Mouse (Mus musculus) hindbrain, embryonic 12.5 days (tissue): Measurements from ENCODE around the gene Zbtb1. TPM values are rescaled to one million over a fixed set of nuclear protein-coding genes. Genes with fewer than 3 reads are reported as not detected.

Source experiments
- ATAC-seq: fragments of 200-750 bp; cut with Nextera tagmentation; 2 replicates; pipeline ENCODE4 v1.8.0; 2017; ENCODE audit warnings: moderate TSS enrichment; ENCODE audit not compliant: low FRiP score
- H3K27ac ChIP-seq: fragments of 300-500 bp; sonication (generic); 2 replicates; pipeline ENCODE4 v1.5.1; 2016; ENCODE audit warnings: mild to moderate bottlenecking
- H3K27me3 ChIP-seq: fragments of 300-500 bp; sonication (generic); 2 replicates; pipeline ENCODE4 v1.6.1; 2016; ENCODE audit warnings: mild to moderate bottlenecking
- H3K36me3 ChIP-seq: fragments of 300-500 bp; sonication (generic); 2 replicates; pipeline ENCODE4 v1.6.1; 2016; ENCODE audit warnings: mild to moderate bottlenecking
- H3K4me1 ChIP-seq: fragments of 300-500 bp; sonication (generic); 2 replicates; pipeline ENCODE4 v1.6.1; 2016
- H3K4me2 ChIP-seq: fragments of 300-500 bp; sonication (generic); replicated peaks from 2 replicates; pipeline ENCODE4 v1.6.1; 2016; ENCODE audit warnings: mild to moderate bottlenecking
- H3K4me3 ChIP-seq: fragments of 300-500 bp; sonication (generic); 2 replicates; pipeline ENCODE4 v1.5.1; 2016; ENCODE audit warnings: mild to moderate bottlenecking
- H3K9ac ChIP-seq: fragments of 300-500 bp; sonication (generic); 2 replicates; pipeline ENCODE4 v1.6.1; 2016; ENCODE audit warnings: mild to moderate bottlenecking, moderate library complexity
- H3K9me3 ChIP-seq: fragments of 300-500 bp; sonication (generic); replicated peaks from 2 replicates; pipeline ENCODE4 v1.6.1; 2016; ENCODE audit warnings: mild to moderate bottlenecking
- WGBS: fragments of 180-500 bp; shearing (Covaris S2); methylation state at CpG from one replicate; pipeline ENCODE4 v1.1.7; 2016; 5-methylcytosine and 5-hydroxymethylcytosine counted together
- polyA plus RNA-seq: library from polyadenylated mRNA; unstranded; fragments of >200 nt; fragmentation: Nextera tagmentation; extraction: Ambion mirVana; gene quantifications from 2 replicates; pipeline ENCODE4 v1.2.1, GENCODE M21; 2016

Zbtb1 gene
- polyA plus RNA-seq, 1 experiment from 2014 or later, result 8.6 TPM

DNA sequence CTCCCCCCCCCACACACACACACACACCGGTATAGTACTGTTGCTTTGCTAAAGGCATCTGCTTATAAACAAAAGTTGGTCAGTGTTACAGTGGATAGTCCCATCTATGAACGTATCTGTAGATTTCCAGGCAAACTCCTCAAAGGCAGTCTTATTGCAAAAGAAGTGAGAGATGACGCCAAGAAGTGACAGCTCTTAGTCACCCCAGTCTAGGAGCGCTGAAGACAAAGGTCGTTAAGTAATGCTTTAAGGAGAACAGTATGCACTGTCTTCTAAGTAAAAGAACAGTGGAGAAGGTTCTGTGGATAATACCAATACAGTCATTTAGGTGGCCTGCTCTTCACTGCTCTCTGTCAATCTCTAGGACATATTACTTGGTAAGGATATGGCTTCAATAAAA is 22.9 kb downstream of the Zbtb1 start:
- no peaks in the 10 kb centered on the region for H3K4me1 ChIP-seq
- H3K27ac ChIP-seq, result no peak overlapping the region
- H3K9ac ChIP-seq, result no peak overlapping the region
- H3K4me2 ChIP-seq, result no peak overlapping the region
- ATAC-seq, result no peak
- no peaks in the 10 kb centered on the region for H3K9me3 ChIP-seq
- no peaks in the 10 kb centered on the region for H3K36me3 ChIP-seq
- no peak overlapping the region for H3K4me3 ChIP-seq
- H3K27me3 ChIP-seq, result no peaks in the 10 kb centered on the region
- 86% methylated on average over 5 of the region's 5 CpGs for WGBS

DNA sequence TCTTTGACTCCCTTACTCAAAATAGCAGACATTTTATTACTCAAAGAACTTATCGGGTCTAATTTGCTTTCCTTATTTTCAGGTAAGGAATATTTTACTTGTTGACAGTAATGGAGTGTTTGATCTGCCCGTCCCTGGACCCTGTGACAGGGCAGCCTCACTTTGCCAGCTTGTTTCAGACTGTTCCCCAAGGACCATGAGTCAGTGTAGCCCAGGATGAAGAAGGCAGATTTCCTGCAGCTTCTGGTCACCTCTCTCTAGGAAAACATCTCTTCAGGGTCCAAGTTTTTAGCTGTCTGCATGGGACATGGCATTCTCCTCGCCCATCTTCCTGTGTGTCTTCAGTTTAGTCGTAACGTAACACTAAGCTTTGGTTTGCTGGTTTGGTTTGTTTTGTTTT is 27.2 kb downstream of the Zbtb1 start:
- WGBS, result 84% methylated on average over 5 of the region's 5 CpGs
- Histone ChIP-seq H3K27ac (no peak overlapping the region), H3K9ac (no peak overlapping the region), H3K36me3 (no peaks in the 10 kb centered on the region), H3K9me3 (no peaks in the 10 kb centered on the region), H3K4me2 (no peak overlapping the region), H3K4me3 (no peak overlapping the region), H3K4me1 (no peaks in the 10 kb centered on the region), H3K27me3 (peaks cover 9% of the 10 kb centered on the region)
- no peak for ATAC-seq

DNA sequence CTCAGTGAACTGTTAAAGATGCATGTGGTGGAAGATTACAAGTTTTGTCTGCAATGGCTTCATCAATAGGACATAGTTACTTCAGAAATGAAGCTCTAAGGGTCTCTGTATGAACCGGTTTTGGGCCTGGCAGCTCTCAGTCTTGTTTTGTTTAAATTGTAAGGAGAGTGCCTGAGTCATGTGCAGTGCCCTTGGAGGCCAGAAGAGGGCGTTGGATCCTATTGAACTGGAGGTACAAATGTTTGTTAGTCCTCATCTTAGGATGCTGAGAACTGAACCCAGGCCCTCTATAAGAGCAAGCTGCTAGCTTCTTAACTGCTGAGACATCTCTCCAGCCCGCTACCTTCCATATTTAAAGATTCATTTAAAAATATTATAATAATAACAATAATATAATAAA is 31.6 kb downstream of the Zbtb1 start:
- Histone ChIP-seq H3K4me3 (no peak overlapping the region), H3K4me1 (peaks cover 20% of the 10 kb centered on the region), H3K4me2 (no peak overlapping the region), H3K9ac (no peak overlapping the region), H3K9me3 (no peaks in the 10 kb centered on the region), H3K36me3 (no peaks in the 10 kb centered on the region), H3K27me3 (peaks cover 30% of the 10 kb centered on the region), H3K27ac (no peak overlapping the region)
- WGBS, result 57% methylated on average over 3 of the region's 3 CpGs
- no peak for ATAC-seq

DNA sequence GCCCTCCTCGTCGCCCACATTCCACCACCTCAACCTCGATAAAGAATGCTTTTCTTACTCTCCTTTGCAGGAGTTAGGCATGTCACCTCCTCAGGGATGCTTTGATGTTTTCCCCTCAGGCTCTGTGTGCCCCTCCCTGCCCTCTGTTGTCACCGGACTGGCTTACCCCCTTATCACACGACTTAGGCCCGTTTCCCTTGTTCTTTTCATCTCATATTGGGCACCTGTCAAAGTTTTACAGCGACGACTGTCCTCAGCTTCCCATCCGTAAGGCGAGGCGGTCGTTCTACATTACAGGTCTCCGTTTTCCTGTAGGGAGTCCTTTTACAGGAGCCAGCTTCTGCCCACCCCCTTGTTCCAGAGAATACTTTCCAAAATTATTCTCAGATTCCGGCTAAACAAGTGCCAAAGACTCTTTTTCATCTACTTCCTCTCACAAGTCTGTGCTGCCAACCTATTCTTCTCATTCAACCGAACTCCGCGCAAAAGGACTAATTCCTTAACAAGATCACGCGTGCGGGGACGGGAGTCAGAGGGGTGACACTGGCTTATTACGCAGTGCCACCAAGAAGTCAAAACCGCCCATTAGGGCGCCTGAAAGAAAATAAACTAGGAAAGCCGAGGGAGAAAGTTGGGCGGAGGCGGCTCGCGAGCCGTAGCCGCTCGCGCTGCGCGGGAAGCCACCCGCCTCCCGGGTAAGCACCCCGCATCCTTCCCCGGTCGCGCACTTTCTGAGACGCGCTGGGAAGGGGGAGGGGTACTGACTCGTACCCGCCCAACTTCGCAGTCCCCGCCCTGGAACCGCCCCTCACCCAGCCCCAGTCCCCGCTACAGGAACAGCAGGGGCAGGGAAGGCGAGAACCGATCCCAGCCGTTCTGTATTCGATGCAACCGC is 33.2 kb downstream of the Zbtb1 start:
- H3K36me3 ChIP-seq, result no peaks in the 10 kb centered on the region
- peak; percentile 94 for ATAC-seq
- peak overlapping the region; percentile 55 for H3K4me3 ChIP-seq
- under 1% methylated on average over 54 of the region's 54 CpGs for whole genome bisulfite sequencing
- peaks cover 43% of the 10 kb centered on the region for H3K27me3 ChIP-seq
- H3K4me1 ChIP-seq, result peaks cover 20% of the 10 kb centered on the region
- peak overlapping the region; percentile 75 for H3K4me2 ChIP-seq
- peak overlapping the region; percentile 89 for H3K27ac ChIP-seq
- no peaks in the 10 kb centered on the region for H3K9me3 ChIP-seq
- H3K9ac ChIP-seq, result peak overlapping the region; percentile 66

DNA sequence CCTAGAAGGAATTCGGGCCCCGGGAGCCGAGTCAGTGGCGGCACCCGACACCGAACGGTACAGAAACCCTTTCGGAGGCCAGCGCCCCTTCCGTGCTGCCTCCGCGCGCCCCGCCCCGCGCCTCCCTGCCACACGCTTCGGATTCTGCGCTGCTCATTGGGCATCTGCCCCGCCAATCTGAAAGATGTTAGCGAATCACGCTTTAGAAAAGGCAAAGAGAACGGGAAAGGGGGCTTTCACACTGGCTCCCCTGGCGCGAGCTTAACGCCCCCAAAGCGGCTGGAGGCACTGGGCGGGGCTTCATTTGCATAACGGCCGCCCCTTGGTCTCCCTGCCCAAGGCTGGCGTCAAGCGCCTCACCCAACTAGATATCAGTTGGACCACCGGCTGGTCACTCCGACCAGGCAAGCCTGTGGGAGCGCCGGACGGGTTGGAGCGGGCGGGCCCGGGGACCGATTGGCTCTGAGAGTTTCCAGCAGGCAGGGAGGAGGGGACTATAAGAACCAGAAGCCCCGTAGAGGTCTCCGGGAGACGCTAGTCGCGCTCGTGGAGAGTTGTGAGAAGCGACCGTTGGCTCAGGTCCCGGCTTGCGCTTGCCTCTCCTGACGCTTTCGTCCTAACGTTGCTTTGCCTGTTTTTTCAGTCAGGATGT is 33.9 kb downstream of the Zbtb1 start, which contains the start of gene Hspa2:
Gene Hspa2 (plus strand): TSS at position 291 of the 652 bp plus-strand sequence.
- Histone ChIP-seq H3K4me3 (peak within 1 kb of the TSS; percentile 55), H3K27me3 (peaks cover 48% of the 10 kb centered on the region), H3K4me1 (peaks cover 20% of the 10 kb centered on the region), H3K27ac (peak within 1 kb of the TSS; percentile 89), H3K36me3 (no peaks in the 10 kb centered on the region), H3K9me3 (no peaks in the 10 kb centered on the region), H3K9ac (peak within 1 kb of the TSS; percentile 66), H3K4me2 (peak within 1 kb of the TSS; percentile 75)
- peak; percentile 98 for ATAC-seq
- WGBS, result 0% methylated on average over 54 of the region's 54 CpGs

DNA sequence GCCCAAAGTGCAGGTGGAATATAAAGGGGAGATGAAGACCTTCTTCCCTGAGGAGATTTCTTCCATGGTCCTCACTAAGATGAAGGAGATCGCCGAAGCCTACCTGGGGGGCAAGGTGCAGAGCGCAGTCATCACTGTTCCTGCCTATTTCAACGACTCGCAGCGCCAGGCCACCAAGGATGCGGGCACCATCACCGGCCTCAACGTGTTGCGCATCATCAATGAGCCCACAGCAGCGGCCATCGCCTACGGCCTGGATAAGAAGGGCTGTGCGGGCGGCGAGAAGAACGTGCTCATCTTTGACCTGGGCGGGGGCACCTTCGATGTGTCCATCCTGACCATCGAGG is 34.7 kb downstream of the Zbtb1 start:
- Histone ChIP-seq H3K4me3 (peak overlapping the region; percentile 55), H3K9ac (no peak overlapping the region), H3K27me3 (peaks cover 48% of the 10 kb centered on the region), H3K36me3 (no peaks in the 10 kb centered on the region), H3K4me2 (peak overlapping the region; percentile 75), H3K9me3 (no peaks in the 10 kb centered on the region), H3K27ac (no peak overlapping the region), H3K4me1 (peaks cover 20% of the 10 kb centered on the region)
- no peak for ATAC-seq
- 5% methylated on average over 20 of the region's 20 CpGs for WGBS

DNA sequence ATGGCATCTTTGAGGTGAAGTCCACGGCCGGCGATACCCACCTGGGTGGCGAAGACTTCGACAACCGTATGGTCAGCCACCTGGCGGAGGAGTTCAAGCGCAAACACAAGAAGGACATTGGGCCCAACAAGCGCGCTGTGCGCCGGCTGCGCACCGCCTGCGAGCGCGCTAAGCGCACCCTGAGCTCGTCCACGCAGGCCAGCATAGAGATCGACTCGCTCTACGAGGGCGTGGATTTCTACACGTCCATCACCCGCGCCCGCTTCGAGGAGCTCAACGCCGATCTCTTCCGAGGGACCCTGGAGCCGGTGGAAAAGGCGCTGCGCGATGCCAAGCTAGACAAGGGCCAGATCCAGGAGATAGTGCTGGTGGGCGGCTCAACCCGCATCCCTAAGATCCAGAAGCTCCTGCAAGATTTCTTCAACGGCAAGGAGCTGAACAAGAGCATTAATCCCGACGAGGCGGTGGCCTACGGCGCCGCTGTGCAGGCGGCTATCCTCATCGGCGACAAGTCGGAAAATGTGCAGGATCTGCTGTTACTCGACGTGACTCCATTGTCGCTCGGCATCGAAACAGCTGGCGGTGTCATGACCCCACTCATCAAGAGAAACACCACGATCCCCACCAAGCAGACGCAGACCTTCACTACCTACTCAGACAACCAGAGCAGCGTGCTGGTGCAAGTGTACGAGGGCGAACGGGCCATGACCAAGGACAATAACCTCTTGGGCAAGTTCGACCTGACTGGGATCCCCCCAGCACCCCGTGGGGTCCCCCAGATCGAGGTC is 35.3 kb downstream of the Zbtb1 start:
- peaks cover 50% of the 10 kb centered on the region for H3K27me3 ChIP-seq
- H3K4me1 ChIP-seq, result peaks cover 20% of the 10 kb centered on the region
- no peaks in the 10 kb centered on the region for H3K9me3 ChIP-seq
- peak overlapping the region; percentile 55 for H3K4me3 ChIP-seq
- peak overlapping the region; percentile 75 for H3K4me2 ChIP-seq
- no peak overlapping the region for H3K9ac ChIP-seq
- 4% methylated on average over 64 of the region's 64 CpGs for WGBS
- H3K27ac ChIP-seq, result no peak overlapping the region
- ATAC-seq, result no peak
- H3K36me3 ChIP-seq, result no peaks in the 10 kb centered on the region

DNA sequence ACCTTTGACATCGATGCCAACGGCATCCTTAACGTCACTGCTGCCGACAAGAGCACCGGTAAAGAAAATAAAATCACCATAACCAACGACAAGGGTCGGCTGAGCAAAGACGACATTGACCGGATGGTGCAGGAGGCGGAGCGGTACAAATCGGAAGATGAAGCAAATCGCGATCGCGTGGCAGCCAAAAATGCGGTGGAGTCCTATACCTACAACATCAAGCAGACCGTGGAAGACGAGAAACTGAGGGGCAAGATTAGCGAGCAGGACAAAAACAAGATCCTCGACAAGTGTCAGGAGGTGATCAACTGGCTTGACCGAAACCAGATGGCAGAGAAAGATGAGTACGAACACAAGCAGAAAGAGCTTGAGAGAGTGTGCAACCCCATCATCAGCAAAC is 35.9 kb downstream of the Zbtb1 start:
- Histone ChIP-seq H3K27ac (no peak overlapping the region), H3K36me3 (no peaks in the 10 kb centered on the region), H3K27me3 (peaks cover 51% of the 10 kb centered on the region), H3K9me3 (no peaks in the 10 kb centered on the region), H3K4me1 (peaks cover 20% of the 10 kb centered on the region), H3K9ac (no peak overlapping the region), H3K4me2 (peak overlapping the region; percentile 75), H3K4me3 (peak overlapping the region; percentile 55)
- WGBS, result 4% methylated on average over 23 of the region's 23 CpGs
- no peak for ATAC-seq

DNA sequence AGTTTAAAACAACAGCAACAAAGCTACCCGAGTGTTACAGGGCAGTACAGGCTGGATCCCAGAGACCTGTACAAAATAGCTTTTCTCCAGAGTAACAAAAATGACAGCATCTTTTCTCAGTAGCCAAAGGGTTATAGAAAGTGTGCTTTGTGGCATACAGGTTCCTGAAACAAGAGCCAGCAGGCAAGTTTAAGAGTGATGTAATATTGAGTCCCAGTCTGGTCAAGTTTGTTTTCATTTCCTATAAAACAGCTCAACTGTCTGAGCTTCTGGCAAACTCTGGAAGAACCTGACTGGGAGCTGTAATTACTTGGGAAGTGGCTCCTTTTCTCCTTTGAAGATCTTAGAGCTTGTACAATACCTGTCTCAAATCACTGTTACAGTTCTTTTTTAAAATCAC is 37.1 kb downstream of the Zbtb1 start:
- Histone ChIP-seq H3K9ac (no peak overlapping the region), H3K36me3 (no peaks in the 10 kb centered on the region), H3K27me3 (peaks cover 42% of the 10 kb centered on the region), H3K4me3 (no peak overlapping the region), H3K9me3 (no peaks in the 10 kb centered on the region), H3K4me1 (peaks cover 20% of the 10 kb centered on the region), H3K4me2 (no peak overlapping the region), H3K27ac (no peak overlapping the region)
- WGBS, result 30% methylated on average over 1 of the region's 1 CpGs
- ATAC-seq, result no peak

DNA sequence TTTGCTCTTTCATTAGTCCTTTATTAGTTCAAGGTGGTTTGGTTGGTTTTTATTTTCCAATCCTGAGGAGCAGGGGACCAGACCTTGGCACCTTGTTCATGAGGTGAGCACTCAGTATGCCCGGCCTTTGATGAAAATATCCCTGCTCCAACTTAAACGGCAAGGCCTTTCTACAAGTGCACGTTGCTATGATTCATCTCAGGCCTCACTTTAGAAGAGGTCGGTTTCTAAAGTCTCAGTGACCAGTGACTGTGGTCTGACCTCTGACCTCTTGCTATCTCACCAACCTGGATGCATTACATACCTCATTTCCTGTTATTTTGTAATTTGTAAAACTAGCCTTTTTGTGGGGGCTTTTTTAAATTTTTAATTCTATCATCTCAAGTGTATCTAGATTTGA is 39.1 kb downstream of the Zbtb1 start:
- no peak overlapping the region for H3K9ac ChIP-seq
- H3K27me3 ChIP-seq, result peaks cover 42% of the 10 kb centered on the region
- no peak overlapping the region for H3K4me3 ChIP-seq
- H3K4me2 ChIP-seq, result no peak overlapping the region
- ATAC-seq, result no peak
- no peak overlapping the region for H3K27ac ChIP-seq
- WGBS, result 61% methylated on average over 4 of the region's 4 CpGs
- H3K9me3 ChIP-seq, result no peaks in the 10 kb centered on the region
- H3K36me3 ChIP-seq, result no peaks in the 10 kb centered on the region
- H3K4me1 ChIP-seq, result peaks cover 16% of the 10 kb centered on the region

DNA sequence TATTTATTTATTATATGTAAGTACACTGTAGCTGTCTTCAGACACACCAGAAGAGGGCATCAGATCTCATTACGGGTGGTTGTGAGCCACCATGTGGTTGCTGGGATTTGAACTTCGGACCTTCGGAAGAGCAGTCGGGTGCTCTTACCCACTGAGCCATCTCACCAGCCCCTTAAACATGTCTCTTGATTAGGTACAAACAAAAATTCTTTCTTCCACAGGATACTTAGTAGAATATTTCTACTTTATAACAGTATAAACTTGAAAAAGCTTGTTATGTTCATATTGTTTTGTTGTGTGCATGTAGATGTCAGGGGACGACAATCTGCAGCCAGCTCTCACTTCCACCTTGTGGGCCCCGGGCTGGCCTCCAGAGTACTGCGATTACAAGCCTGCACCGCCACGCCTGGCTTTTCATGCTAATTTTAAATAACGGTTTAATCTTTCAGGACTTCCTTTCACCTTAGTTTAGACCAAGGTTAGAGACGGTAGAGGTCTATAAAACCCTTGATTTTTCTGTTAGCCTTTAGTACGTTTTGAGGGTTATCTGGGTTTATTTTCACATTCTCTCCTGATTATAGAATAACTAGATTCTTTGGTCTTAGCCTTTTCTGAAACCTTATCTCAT is 45.4 kb downstream of the Zbtb1 start:
- H3K27me3 ChIP-seq, result peaks cover 23% of the 10 kb centered on the region
- H3K9me3 ChIP-seq, result no peaks in the 10 kb centered on the region; the same call in 1 of the 2 replicates
- no peak overlapping the region for H3K4me3 ChIP-seq
- H3K9ac ChIP-seq, result no peak overlapping the region
- no peak for ATAC-seq
- no peak overlapping the region for H3K4me2 ChIP-seq
- peaks cover 5% of the 10 kb centered on the region for H3K4me1 ChIP-seq
- no peak overlapping the region for H3K27ac ChIP-seq
- H3K36me3 ChIP-seq, result no peaks in the 10 kb centered on the region
- 88% methylated on average over 12 of the region's 12 CpGs for WGBS

DNA sequence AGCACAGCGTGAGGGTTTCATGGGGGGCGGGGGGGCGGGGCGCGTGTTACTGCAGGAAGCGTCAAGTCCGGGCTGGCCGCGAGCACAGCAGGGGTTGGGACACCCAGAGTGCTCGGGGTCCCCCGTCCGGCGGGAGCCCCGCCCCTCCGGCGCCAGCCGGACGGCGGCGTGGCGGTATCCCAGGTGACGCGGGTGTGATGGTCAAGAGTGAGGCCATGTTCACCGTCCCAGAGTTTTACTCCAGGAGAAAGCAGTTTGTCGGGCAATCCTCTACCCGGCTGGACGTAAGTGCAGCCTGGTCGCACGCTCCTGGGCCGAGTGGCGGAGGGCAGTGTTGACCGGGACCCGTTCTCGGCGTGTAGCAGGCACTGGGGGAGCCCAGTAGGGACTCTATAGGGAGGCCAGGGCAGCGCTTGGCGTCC is 47.4 kb downstream of the Zbtb1 start, which contains the start of gene Ppp1r36:
Gene Ppp1r36 (plus strand): TSS at position 106 of the 422 bp plus-strand sequence.
- 1% methylated on average over 37 of the region's 37 CpGs for WGBS
- no peaks in the 10 kb centered on the region for H3K36me3 ChIP-seq
- ATAC-seq, result peak; percentile 32; the same call in 1 of the 2 replicates

More for the DNA sequence above, 47.4 kb downstream of the Zbtb1 start, which contains the start of gene Ppp1r36:
- H3K4me3 ChIP-seq, result peak within 1 kb of the TSS; percentile 42
- H3K4me2 ChIP-seq, result peak within 1 kb of the TSS; percentile 75
- H3K27ac ChIP-seq, result no peak within 1 kb of the TSS
- peak within 1 kb of the TSS; percentile 43 for H3K9ac ChIP-seq
- H3K9me3 ChIP-seq, result no peaks in the 10 kb centered on the region; the same call in 1 of the 2 replicates
- peaks cover 5% of the 10 kb centered on the region for H3K4me1 ChIP-seq
- H3K27me3 ChIP-seq, result peaks cover 23% of the 10 kb centered on the region
